Comparison of ENCODE assay signal across 8 mouse cellular contexts in genomic region chr4:155490990-155491504, GRCm38 (mm10). TPM values are rescaled to one million over a fixed set of nuclear protein-coding genes. Genes with fewer than 3 reads are reported as not detected.
DNase-seq lines count a peak whose midpoint lies in the region; ATAC-seq lines count a peak whose summit lies in the region.

TSS of gene Gnb1 (plus strand) at chr4:155491361.

- no peaks in the 10 kb centered on the region for H3K36me3 ChIP-seq in hindbrain, embryonic 15.5 days

- H3K4me1 ChIP-seq in hindbrain, embryonic 15.5 days (replicated peaks), result peaks cover 52% of the 10 kb centered on the region

- H3K4me2 ChIP-seq in hindbrain, embryonic 15.5 days, result peak within 1 kb of the TSS; percentile 85

- ATAC-seq in hindbrain, embryonic 15.5 days (ENCODE audit: low FRiP score, low read depth), result peak; percentile 84

- DNase-seq in R1 (ENCODE audit: low read depth, low spot score), result peak; percentile 87
- DNase-seq in cerebellum, postnatal 25 days, result peak; percentile 98 to 100
- DNase-seq in frontal cortex, postnatal 36 days (ENCODE audit: low spot score in 2 of 2), result peak; percentile 91
- DNase-seq in left cerebral cortex, adult 11 months (ENCODE audit: low spot score), result peak; percentile 85
- DNase-seq in lung, postnatal 4 days, result peak; percentile 95 to 96
- peak; percentile 88 for DNase-seq in retina, postnatal 7 days (ENCODE audit: low read depth, low spot score)
- peak; percentile 91 for DNase-seq in urinary bladder, adult 2 months (ENCODE audit: low spot score)

- H3K9ac ChIP-seq in hindbrain, embryonic 15.5 days, result peak within 1 kb of the TSS; percentile 100

- no peaks in the 10 kb centered on the region for H3K9me3 ChIP-seq in hindbrain, embryonic 15.5 days

- H3K27ac ChIP-seq in hindbrain, embryonic 15.5 days (replicated peaks), result peak within 1 kb of the TSS; percentile 97

- H3K27me3 ChIP-seq in hindbrain, embryonic 15.5 days, result no peaks in the 10 kb centered on the region

- H3K4me3 ChIP-seq in hindbrain, embryonic 15.5 days, result peak within 1 kb of the TSS; percentile 100

- WGBS in hindbrain, embryonic 15.5 days, result 0% methylated on average over 31 of the region's 60 CpGs

RNA-seq across cellular contexts. Expression of gene Gnb1, which starts in this region (rescaled TPM):
- 1,056 and 1,102 TPM in 2 replicates for polyA plus RNA-seq in hindbrain, embryonic 15.5 days (2015; fragmentation: Nextera tagmentation; extraction: Ambion mirVana)
- polyA plus RNA-seq in urinary bladder, adult 2 months (2012; rRNA removed), result 328 and 338 TPM in 2 replicates

Comparison
In these comparisons a context has a peak if more than half of its experiments do, and no peak if none do; other contexts are left out.
1. Peak in every context shown above with its lines: DNase-seq, ATAC-seq, H3K4me3 ChIP-seq and H3K27ac ChIP-seq.